Mouse (Mus musculus): ENCODE measurements at regions not wholly inside any gene's neighbourhood (a gene's known extent, or its start where the extent isn't known, plus 50 kb on each side); places are given as distances from the start of the nearest gene placed in this dataset.

DNA sequence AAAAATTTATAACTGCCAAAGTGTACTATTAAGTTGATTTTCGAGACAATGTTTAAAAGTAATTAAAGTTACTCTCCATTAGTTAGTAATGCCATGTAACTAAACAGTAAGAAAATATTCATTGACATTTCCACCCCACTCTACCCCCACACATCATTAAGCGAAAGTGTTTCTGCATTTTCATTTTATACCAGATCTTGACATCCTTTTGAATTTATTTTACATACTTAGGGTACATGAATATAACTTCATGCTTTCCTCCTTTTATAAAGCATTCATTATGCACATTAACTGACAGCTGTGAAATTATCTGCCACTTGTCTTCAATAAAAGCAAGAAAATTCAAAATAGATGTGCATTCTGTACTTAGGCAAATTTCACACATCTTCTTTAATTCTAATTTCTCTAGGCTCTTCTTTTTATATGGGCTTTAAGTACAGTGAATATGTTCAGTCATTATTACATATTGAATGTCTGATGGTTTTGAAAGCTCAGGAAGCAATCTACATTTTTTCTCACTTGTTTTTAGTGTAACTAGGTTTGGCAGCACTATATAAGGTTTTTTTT, 526.5 kb downstream of the Epha5 start:
- Histone ChIP-seq H3K4me2 (no peak overlapping the region), H3K4me3 (replicated peaks) (no peak overlapping the region), H3K4me1 (no peaks in the 10 kb centered on the region), H3K36me3 (no peaks in the 10 kb centered on the region), H3K9me3 (replicated peaks) (no peaks in the 10 kb centered on the region), H3K9ac (replicated peaks) (no peak overlapping the region), H3K27me3 (replicated peaks) (no peaks in the 10 kb centered on the region), H3K27ac (replicated peaks) (no peak overlapping the region)
- ATAC-seq (ENCODE audit: low FRiP score), result no peak
- WGBS, result 70% methylated on average over 2 of the region's 2 CpGs

DNA sequence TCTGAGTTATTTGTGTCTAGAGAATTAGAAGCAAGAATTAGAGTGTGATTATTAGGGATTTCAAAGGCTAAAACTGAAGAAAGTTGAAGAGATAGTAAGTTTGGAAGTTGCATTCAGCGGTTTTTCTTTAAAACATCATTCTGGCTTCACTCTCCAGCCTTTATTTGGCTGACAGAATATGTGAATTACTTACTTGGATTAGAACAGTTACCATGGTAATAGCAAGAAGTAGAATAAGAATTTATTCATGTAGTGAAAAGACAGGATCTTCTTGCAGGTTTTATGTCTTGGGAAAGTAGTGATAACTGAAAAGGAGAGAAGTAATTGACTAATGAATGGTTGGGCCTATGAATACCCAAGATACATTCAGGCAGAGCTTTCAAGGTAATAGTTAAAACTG, 517.1 kb upstream of the Tecrl start:
- 21% methylated on average over 1 of the region's 1 CpGs for WGBS
- H3K27ac ChIP-seq (replicated peaks), result no peak overlapping the region
- no peak for ATAC-seq (ENCODE audit: low FRiP score)

DNA sequence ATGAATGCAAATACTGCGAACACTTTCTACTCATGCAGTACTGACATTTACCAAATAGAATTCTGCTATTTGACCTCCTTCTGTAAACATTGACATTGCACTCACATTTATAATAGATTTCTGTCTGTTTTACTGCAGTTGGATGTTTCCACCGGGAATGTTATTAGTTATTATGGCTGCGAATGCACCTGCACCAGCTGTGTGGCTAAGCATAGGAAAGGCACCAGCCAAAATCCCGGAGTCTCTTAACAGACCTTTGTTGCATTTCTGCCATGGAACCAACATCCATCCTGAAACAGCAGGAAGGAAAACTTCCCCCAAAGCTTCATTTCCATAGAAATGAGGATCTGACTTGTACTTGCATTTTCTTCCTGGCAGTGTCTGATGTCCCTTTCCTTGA, 513.4 kb upstream of the Tecrl start:
- WGBS, result 38% methylated on average over 4 of the region's 4 CpGs
- Histone ChIP-seq H3K4me3 (replicated peaks) (no peak overlapping the region), H3K27ac (replicated peaks) (no peak overlapping the region), H3K27me3 (replicated peaks) (no peaks in the 10 kb centered on the region), H3K9me3 (replicated peaks) (no peaks in the 10 kb centered on the region), H3K36me3 (no peaks in the 10 kb centered on the region), H3K4me2 (no peak overlapping the region), H3K4me1 (0 out of 2 replicates have a peak, but pooled peaks cover 3% of the 10 kb centered on the region), H3K9ac (replicated peaks) (no peak overlapping the region)
- ATAC-seq (ENCODE audit: low FRiP score), result no peak

More for the DNA sequence above, 517.1 kb upstream of the Tecrl start:
- Histone ChIP-seq H3K9me3 (replicated peaks) (no peaks in the 10 kb centered on the region), H3K4me3 (replicated peaks) (no peak overlapping the region), H3K9ac (replicated peaks) (no peak overlapping the region), H3K4me1 (0 out of 2 replicates have a peak, but pooled peaks cover 3% of the 10 kb centered on the region), H3K27me3 (replicated peaks) (no peaks in the 10 kb centered on the region), H3K4me2 (no peak overlapping the region), H3K36me3 (no peaks in the 10 kb centered on the region)

DNA sequence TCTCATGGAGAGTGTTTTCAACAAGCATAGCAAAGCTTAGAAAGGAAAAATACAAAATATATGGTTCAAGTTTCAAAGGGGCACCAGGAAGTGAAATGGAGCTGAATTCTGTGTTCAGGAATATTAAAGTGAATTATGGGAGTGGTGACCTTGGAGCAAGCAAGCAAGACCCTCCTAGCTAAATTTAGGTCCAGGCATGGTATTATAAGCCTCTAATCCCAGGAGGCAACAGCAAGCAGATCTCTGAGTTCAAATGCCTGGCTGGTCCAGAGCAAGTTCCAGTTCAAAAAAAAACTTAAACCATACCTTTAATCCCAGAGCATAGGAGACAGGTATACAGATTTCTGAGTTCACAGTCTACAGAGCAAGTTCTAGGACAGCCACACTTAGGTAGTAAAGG, 506.7 kb upstream of the Tecrl start:
- H3K4me1 ChIP-seq, result no peaks in the 10 kb centered on the region
- no peak overlapping the region for H3K4me2 ChIP-seq
- H3K9ac ChIP-seq (replicated peaks), result no peak overlapping the region
- ATAC-seq (ENCODE audit: low FRiP score), result no peak
- no peaks in the 10 kb centered on the region for H3K36me3 ChIP-seq
- H3K27ac ChIP-seq (replicated peaks), result no peak overlapping the region
- no peaks in the 10 kb centered on the region for H3K9me3 ChIP-seq (replicated peaks)
- no peaks in the 10 kb centered on the region for H3K27me3 ChIP-seq (replicated peaks)
- H3K4me3 ChIP-seq (replicated peaks), result no peak overlapping the region

DNA sequence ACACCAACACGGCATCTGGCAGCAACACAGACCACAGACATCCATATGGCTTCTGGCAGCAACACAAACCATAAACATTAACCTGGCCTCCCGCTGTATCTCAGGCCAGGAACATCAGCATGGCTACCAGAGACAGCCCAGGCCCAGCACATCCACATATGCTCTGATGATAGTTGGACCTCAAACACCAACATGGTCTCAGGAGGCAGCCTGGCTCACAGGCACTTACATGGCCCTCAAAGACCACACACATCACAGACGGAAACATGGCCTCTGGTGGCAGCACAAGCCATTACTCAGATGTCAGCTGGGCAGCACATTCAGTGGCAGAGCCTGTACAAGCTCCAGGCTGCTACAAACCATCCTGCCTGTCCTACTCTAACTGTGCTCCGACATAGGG, 497.0 kb upstream of the Tecrl start:
- Histone ChIP-seq H3K9ac (replicated peaks) (no peak overlapping the region), H3K27me3 (replicated peaks) (no peaks in the 10 kb centered on the region), H3K4me2 (no peak overlapping the region), H3K9me3 (replicated peaks) (no peaks in the 10 kb centered on the region), H3K4me1 (no peaks in the 10 kb centered on the region), H3K36me3 (no peaks in the 10 kb centered on the region), H3K4me3 (replicated peaks) (no peak overlapping the region), H3K27ac (replicated peaks) (no peak overlapping the region)
- no peak; the same call in 1 of the 2 replicates for ATAC-seq (ENCODE audit: low FRiP score)
- 75% methylated on average over 4 of the region's 4 CpGs for WGBS

DNA sequence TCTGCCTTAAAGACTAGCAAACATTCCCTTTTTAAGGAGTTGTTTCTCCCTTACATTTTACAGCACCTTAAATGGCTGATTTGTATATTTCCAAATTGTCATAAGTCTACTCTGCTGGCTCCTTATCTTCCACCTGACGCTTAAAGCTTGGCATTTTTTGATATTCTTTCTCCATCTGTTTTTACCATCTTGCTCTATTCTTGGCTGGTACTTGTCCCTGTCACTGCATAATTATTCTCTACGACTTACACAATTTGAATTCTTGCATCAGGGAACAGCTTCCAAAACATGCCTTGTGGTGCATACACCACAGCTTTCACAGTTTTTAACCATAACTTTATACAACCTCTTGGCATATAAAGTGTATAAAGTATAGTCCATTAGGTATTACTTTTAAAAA, 471.6 kb upstream of the Tecrl start:
- Histone ChIP-seq H3K4me3 (replicated peaks) (no peak overlapping the region), H3K36me3 (no peaks in the 10 kb centered on the region), H3K4me2 (no peak overlapping the region), H3K27ac (replicated peaks) (no peak overlapping the region), H3K4me1 (no peaks in the 10 kb centered on the region), H3K9me3 (replicated peaks) (no peaks in the 10 kb centered on the region), H3K27me3 (replicated peaks) (no peaks in the 10 kb centered on the region), H3K9ac (replicated peaks) (no peak overlapping the region)
- no peak for ATAC-seq (ENCODE audit: low FRiP score)
- WGBS, result 97% methylated on average over 2 of the region's 2 CpGs

DNA sequence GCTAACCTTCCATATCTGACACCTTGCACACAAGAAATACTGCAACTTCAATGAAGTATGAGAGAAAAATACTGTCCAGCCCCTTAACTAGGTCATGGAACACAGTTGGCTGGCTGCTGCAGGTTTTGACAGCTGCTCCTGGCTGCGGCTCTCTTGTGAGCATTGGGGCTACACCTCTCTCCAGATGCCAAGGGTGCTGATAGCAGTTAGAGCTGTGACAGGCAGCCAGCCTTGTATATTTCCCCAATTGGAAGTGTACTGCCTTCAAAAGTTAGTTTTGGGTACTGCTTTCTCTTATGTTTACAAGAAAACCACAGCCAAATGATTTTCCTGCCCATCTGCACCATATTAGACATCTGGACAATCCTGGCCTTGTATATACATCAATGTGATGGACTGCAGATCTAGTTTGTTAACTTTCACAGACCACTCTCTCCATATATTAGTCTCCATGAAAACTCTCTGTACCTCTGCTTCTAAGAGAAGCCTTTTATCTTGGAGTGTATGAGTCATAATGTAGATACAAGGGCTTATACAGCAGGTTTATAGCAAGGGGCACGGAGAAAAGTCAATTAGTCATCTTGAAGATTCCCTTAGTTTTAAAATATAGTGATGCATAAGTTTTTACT, 470.0 kb upstream of the Tecrl start:
- no peak overlapping the region for H3K27ac ChIP-seq (replicated peaks)
- H3K4me2 ChIP-seq, result no peak overlapping the region
- H3K36me3 ChIP-seq, result no peaks in the 10 kb centered on the region
- H3K4me3 ChIP-seq (replicated peaks), result no peak overlapping the region
- no peaks in the 10 kb centered on the region for H3K9me3 ChIP-seq (replicated peaks)
- H3K27me3 ChIP-seq (replicated peaks), result no peaks in the 10 kb centered on the region
- no peaks in the 10 kb centered on the region for H3K4me1 ChIP-seq
- 82% methylated on average over 2 of the region's 2 CpGs for WGBS
- H3K9ac ChIP-seq (replicated peaks), result no peak overlapping the region
- ATAC-seq (ENCODE audit: low FRiP score), result no peak

DNA sequence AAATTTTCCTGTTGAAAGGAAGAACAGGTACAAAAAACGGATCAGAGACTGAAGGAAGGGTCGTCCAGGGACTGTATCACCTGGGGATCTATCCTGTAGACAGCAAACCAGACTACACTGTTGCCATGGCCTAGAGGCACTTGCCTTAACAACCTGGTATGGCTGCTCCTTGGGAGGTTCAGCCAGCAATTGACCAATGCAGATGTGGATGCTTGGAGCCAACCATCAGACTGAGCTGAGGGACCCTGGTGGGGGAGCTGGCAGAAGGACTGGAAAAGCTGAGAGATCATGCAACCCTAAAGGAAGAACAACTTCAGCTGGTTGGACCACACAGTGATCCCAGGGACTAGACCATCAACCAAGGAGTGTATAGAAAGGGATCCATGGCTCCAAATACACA, 456.3 kb upstream of the Tecrl start:
- Histone ChIP-seq H3K9me3 (replicated peaks) (no peaks in the 10 kb centered on the region), H3K4me1 (no peaks in the 10 kb centered on the region), H3K9ac (replicated peaks) (no peak overlapping the region), H3K27ac (replicated peaks) (no peak overlapping the region), H3K4me3 (replicated peaks) (no peak overlapping the region), H3K36me3 (no peaks in the 10 kb centered on the region), H3K4me2 (no peak overlapping the region), H3K27me3 (replicated peaks) (no peaks in the 10 kb centered on the region)
- 74% methylated on average over 2 of the region's 2 CpGs for WGBS
- no peak for ATAC-seq (ENCODE audit: low FRiP score)

DNA sequence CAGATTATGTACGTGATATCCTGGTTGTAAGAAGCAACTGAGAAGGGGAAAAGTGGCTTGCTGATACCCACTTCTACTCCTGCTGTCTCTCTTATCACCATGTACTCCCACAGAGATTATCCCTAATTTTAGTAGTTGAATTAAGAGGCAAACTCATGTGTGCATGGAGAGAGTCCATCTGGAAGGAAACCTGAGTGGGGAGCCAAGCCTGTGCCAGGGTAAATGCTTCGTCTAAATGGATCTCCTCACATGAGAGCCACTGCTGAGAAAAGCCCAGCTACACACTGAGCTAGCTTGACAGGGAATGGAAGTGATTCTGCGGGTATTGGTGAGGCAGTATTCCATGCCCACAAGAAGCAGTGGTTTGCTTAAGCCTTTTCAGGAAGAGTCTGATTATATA, 445.0 kb upstream of the Tecrl start:
- no peak overlapping the region for H3K4me3 ChIP-seq (replicated peaks)
- 74% methylated on average over 3 of the region's 3 CpGs for WGBS
- H3K4me2 ChIP-seq, result no peak overlapping the region
- H3K27ac ChIP-seq (replicated peaks), result no peak overlapping the region
- H3K27me3 ChIP-seq (replicated peaks), result no peaks in the 10 kb centered on the region
- no peaks in the 10 kb centered on the region for H3K36me3 ChIP-seq
- no peak overlapping the region for H3K9ac ChIP-seq (replicated peaks)
- H3K4me1 ChIP-seq, result no peaks in the 10 kb centered on the region
- ATAC-seq (ENCODE audit: low FRiP score), result no peak
- no peaks in the 10 kb centered on the region for H3K9me3 ChIP-seq (replicated peaks)

DNA sequence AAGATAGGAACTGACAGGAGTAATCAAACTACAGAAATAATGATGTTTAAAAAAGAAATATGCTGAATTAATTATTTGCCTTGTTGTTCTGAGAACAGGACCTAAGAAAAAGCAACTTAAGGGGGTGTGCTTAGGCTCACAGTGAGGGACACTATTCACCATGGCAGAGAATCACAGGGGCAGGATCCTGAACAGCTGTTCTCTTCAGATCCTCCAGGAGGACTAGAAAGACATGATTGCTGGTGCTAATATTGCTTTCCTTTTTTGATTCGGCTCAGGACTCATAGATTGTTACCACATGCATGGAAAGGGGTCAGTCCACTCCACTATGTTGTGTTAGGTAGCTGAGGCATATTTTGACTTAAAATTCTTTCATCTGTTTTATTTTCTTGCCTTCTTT, 425.4 kb upstream of the Tecrl start:
- Histone ChIP-seq H3K27me3 (replicated peaks) (no peaks in the 10 kb centered on the region), H3K9me3 (replicated peaks) (no peaks in the 10 kb centered on the region), H3K4me2 (no peak overlapping the region)

DNA sequence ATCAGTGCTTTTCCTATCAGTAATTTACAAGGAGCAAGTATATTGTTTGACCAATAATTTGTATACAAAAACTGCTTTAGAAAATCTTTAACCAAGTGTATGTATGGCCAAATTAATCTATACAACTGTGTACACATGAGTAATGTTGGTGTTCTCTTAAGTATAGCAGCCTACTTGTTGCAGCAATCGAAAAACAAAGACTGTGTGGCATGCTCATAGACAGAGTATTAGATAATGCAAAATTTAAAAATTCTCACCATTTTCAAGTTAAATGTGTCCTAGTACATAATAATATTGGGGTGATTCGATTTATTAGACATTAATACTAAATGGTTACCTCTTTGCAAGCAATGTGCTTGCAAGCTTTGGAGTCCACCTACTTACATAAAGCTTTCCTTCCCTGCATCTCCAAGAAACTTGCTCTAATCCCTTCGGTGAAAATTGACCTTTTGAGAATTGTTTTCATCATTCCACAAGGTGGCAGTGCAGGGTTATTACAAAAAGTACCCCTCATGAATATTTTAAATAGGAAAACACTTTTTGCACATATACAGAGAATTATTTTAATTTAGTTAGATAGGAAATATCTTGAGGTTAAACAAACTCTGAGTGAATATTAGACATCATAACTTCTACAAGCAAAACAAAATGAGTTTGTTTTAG, 423.4 kb upstream of the Tecrl start:
- Histone ChIP-seq H3K27me3 (replicated peaks) (no peaks in the 10 kb centered on the region), H3K4me2 (no peak overlapping the region), H3K9ac (replicated peaks) (no peak overlapping the region), H3K4me3 (replicated peaks) (no peak overlapping the region), H3K9me3 (replicated peaks) (no peaks in the 10 kb centered on the region), H3K27ac (replicated peaks) (no peak overlapping the region), H3K36me3 (no peaks in the 10 kb centered on the region), H3K4me1 (no peaks in the 10 kb centered on the region)
- 35% methylated on average over 3 of the region's 3 CpGs for WGBS
- no peak for ATAC-seq (ENCODE audit: low FRiP score)

More for the DNA sequence above, 425.4 kb upstream of the Tecrl start:
- Histone ChIP-seq H3K4me3 (replicated peaks) (no peak overlapping the region), H3K36me3 (no peaks in the 10 kb centered on the region), H3K4me1 (no peaks in the 10 kb centered on the region), H3K27ac (replicated peaks) (no peak overlapping the region), H3K9ac (replicated peaks) (no peak overlapping the region)
- 35% methylated on average over 1 of the region's 1 CpGs for WGBS
- no peak for ATAC-seq (ENCODE audit: low FRiP score)

DNA sequence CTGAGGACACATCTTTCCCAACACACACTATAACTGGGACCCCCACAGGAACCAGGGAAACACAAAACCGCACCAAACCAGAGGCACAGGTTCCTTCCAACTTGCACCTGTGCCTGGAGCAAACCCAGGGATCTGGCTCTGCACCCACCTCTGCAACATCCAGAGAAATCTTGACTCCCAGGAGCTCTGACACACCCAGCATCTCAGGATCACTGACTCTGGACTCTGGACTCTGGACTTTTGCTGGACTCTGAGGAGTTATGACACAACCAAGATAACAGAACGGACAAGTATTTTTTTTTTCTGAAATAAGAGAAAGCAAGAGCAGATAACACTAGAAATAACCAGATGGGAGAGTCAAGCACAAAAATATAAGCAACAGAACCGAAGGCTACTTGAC, 386.9 kb upstream of the Tecrl start:
- WGBS, result 91% methylated on average over 3 of the region's 3 CpGs
- no peak for ATAC-seq (ENCODE audit: low FRiP score)

More for the DNA sequence above, 386.9 kb upstream of the Tecrl start:
- H3K27ac ChIP-seq (replicated peaks), result no peak overlapping the region
- H3K9ac ChIP-seq (replicated peaks), result no peak overlapping the region
- H3K4me2 ChIP-seq, result no peak overlapping the region
- no peaks in the 10 kb centered on the region for H3K4me1 ChIP-seq
- no peaks in the 10 kb centered on the region for H3K36me3 ChIP-seq
- H3K27me3 ChIP-seq (replicated peaks), result no peaks in the 10 kb centered on the region
- no peak overlapping the region for H3K4me3 ChIP-seq (replicated peaks)
- no peaks in the 10 kb centered on the region for H3K9me3 ChIP-seq (replicated peaks)
